Mouse (Mus musculus) MEL (cell line): ENCODE measurements around the gene Slc44a4.

Experiments
- CHD2 ChIP-seq: IDR thresholded peaks from 2 replicates; pipeline ENCODE4 v1.6.1; 2011; ENCODE audit warnings: low read length, improper control_type of control experiment
- POLR2A ChIP-seq, 2 experiments: IDR thresholded peaks; 2 replicates each; pipeline ENCODE4 v1.6.1; 2011 to 2012; ENCODE audit warnings: low read length in 2 of 2, mild to moderate bottlenecking in 2 of 2, control low read depth in 1 of 2, improper control_type of control experiment in 1 of 2, low read depth in 1 of 2, moderate library complexity in 1 of 2; ENCODE audit not compliant: control insufficient read depth in 1 of 2, insufficient read depth in 1 of 2, poor library complexity in 1 of 2
- POLR2AphosphoS2 ChIP-seq: IDR thresholded peaks from 2 replicates; pipeline ENCODE4 v1.6.1; 2011; ENCODE audit warnings: low read length, improper control_type of control experiment
- RAD21 ChIP-seq: IDR thresholded peaks from 2 replicates; pipeline ENCODE4 v1.6.1; 2011; ENCODE audit warnings: mild to moderate bottlenecking, low read depth, low read length, improper control_type of control experiment
- SIN3A ChIP-seq: IDR thresholded peaks from 2 replicates; pipeline ENCODE4 v1.6.1; 2012; ENCODE audit warnings: low read length, improper control_type of control experiment, inconsistent platforms
- TCF12 ChIP-seq: IDR thresholded peaks from 2 replicates; pipeline ENCODE4 v1.6.1; 2014; ENCODE audit warnings: low read depth, mild to moderate bottlenecking, inconsistent platforms, low read length, improper control_type of control experiment, moderate library complexity

DNA sequence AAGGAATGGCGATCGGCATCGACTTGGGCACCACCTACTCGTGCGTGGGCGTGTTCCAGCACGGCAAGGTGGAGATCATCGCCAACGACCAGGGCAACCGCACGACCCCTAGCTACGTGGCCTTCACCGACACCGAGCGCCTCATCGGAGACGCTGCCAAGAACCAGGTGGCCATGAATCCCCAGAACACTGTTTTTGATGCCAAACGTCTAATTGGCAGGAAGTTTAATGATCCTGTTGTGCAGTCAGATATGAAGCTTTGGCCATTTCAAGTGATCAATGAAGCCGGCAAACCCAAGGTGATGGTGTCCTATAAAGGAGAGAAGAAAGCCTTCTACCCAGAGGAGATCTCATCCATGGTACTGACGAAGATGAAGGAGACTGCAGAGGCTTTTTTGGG lies 62.7 kb downstream of the Slc44a4 start:
- no peak for TF ChIP-seq SIN3A
- no peak for TF ChIP-seq RAD21
- no peak for TF ChIP-seq CHD2
- TF ChIP-seq POLR2A (IDR thresholded peaks at IDR 0.05; ENCODE audit: control insufficient read depth in 1 of 2, insufficient read depth in 1 of 2, low read depth in 1 of 2, low read length in 2 of 2, poor library complexity in 1 of 2), result no peak
- TF ChIP-seq POLR2AphosphoS2, result no peak
- TF ChIP-seq TCF12, result no peak
